In genomic region chr13:4666375-4667140, GRCm38 (mm10) we compare ENCODE assay signal across 8 mouse cellular contexts. TPM values are rescaled to one million over a fixed set of nuclear protein-coding genes. Genes with fewer than 3 reads are reported as not detected.
DNase-seq lines count a peak whose midpoint lies in the region; TF ChIP-seq lines count a peak whose summit lies in the region.

No protein-coding gene starts in this region.

- H3K27me3 ChIP-seq in ES-Bruce4 (ENCODE audit: control insufficient read depth, insufficient read depth, low read length, poor library complexity, severe bottlenecking) = no peaks in the 10 kb centered on the region
- no peaks in the 10 kb centered on the region for H3K27me3 ChIP-seq in megakaryocyte, embryonic 14.5 days (replicated peaks)

- H3K4me1 ChIP-seq in ES-Bruce4 (ENCODE audit: control insufficient read depth, insufficient read depth, low read length) = no peaks in the 10 kb centered on the region
- H3K4me1 ChIP-seq in megakaryocyte, embryonic 14.5 days = peaks cover 6% of the 10 kb centered on the region; the same call in 1 of the 2 replicates

- H3K27ac ChIP-seq in gastrocnemius, adult 2 months = peak overlapping the region; percentile 63
- no peak overlapping the region for H3K27ac ChIP-seq in ES-Bruce4 (ENCODE audit: insufficient read depth, low read length)

- no peaks in the 10 kb centered on the region for H3K9me3 ChIP-seq in ES-Bruce4 (replicated peaks; ENCODE audit: control insufficient read depth, insufficient read depth, low read length, poor library complexity, severe bottlenecking)
- no peaks in the 10 kb centered on the region for H3K9me3 ChIP-seq in megakaryocyte, embryonic 14.5 days

- intact Hi-C loops in gastrocnemius, adult 2 months (cut with DNase I) = loop anchor here (5.0 to 10.0 kb wide), 4 partner anchors 106 to 1868 kb away; no protein-coding TSS in a partner anchor

- no peaks in the 10 kb centered on the region for H3K36me3 ChIP-seq in ES-Bruce4 (ENCODE audit: control insufficient read depth, insufficient read depth, low read length, poor library complexity, severe bottlenecking)
- no peaks in the 10 kb centered on the region for H3K36me3 ChIP-seq in megakaryocyte, embryonic 14.5 days (replicated peaks; ENCODE audit: low read length)

- DNase-seq in gastrocnemius, adult 2 months = peak; percentile 57
- DNase-seq in gastrocnemius, adult 8-10 months (ENCODE audit: low spot score in 2 of 2) = no peak
- DNase-seq in cerebellum, adult 9-10 months = peak; percentile 7
- peak; percentile 62 for DNase-seq in gastrocnemius, postnatal 10 days
- peak; percentile 23 to 71 for DNase-seq in layer of hippocampus, adult 18-20 months (ENCODE audit: low spot score in 2 of 2)
- DNase-seq in skeletal muscle tissue, adult 2 months (ENCODE audit: low read depth, low spot score) = peak; percentile 21

- no peak overlapping the region for H3K9ac ChIP-seq in ES-Bruce4 (ENCODE audit: low read depth, poor library complexity, severe bottlenecking)

- TF ChIP-seq POLR2A in ES-Bruce4 (IDR thresholded peaks at IDR 0.05; ENCODE audit: insufficient read depth, low read length) = no peak

- no peak for TF ChIP-seq EP300 in ES-Bruce4 (IDR thresholded peaks at IDR 0.05; ENCODE audit: insufficient read depth, low read depth, low read length)

- H3K4me3 ChIP-seq in gastrocnemius, adult 2 months = peak overlapping the region; percentile 39; the same call in 1 of the 2 replicates
- H3K4me3 ChIP-seq in ES-Bruce4 (ENCODE audit: low read depth, low read length) = no peak overlapping the region
- H3K4me3 ChIP-seq in megakaryocyte, embryonic 14.5 days (replicated peaks) = peak overlapping the region; percentile 10

- TF ChIP-seq CTCF in gastrocnemius, adult 2 months (IDR thresholded peaks at IDR 0.05) = peak; percentile 88
- peak; percentile 10 for TF ChIP-seq CTCF in ES-Bruce4 (IDR thresholded peaks at IDR 0.05; ENCODE audit: low read depth, low read length)

RNA-seq across cellular contexts. Expression of gene Akr1e1, which starts 57.6 kb away (rescaled TPM):
- total RNA-seq in gastrocnemius, adult 2 months (2021) = 10 to 100 TPM in 1 of 2 experiments, 1 to 10 TPM in 1; 9.7 to 14.5 TPM
- total RNA-seq in gastrocnemius, adult 8-10 months (2022) = 10 to 100 TPM; 12.5 to 17.2 (median 14.0) TPM
- polyA plus RNA-seq in ES-Bruce4 (2011; ENCODE audit: insufficient read depth, insufficient read length, low read depth, missing spikeins) = 25.4 and 26.7 TPM in 2 replicates
- 10 to 100 TPM; 13.7 to 16.1 TPM for total RNA-seq in gastrocnemius, postnatal 10 days (2021)
- total RNA-seq in layer of hippocampus, adult 18-20 months (2021) = 10 to 100 TPM; 22.7 to 23.6 TPM
- polyA plus RNA-seq in megakaryocyte, embryonic 14.5 days (2012; ENCODE audit: insufficient read depth, low replicate concordance) = not detected in 2 replicates

Comparison
In these comparisons a context has a peak if more than half of its experiments do, and no peak if none do; other contexts are left out.
1. DNase-seq: peak in gastrocnemius, adult 2 months (single experiment), cerebellum, adult 9-10 months (single experiment), gastrocnemius, postnatal 10 days (single experiment), layer of hippocampus, adult 18-20 months (2 of 2) and skeletal muscle tissue, adult 2 months (single experiment); none in gastrocnemius, adult 8-10 months (0 of 2).